Mouse (Mus musculus) left cerebral cortex, postnatal 25 days (tissue): ENCODE data around the gene Fam69a. TPM values are rescaled to one million over a fixed set of nuclear protein-coding genes. Genes with fewer than 3 reads are reported as not detected.

Experiments
- DNase-seq, 2 experiments: peaks; one replicate each; pipeline ENCODE4 v3.0.0; 2022; ENCODE audit warnings: low spot score in 2 of 2, mixed read lengths in 1 of 2
- intact Hi-C: fragments of 180-260 bp; cut with DNase I; formaldehyde crosslinking; loops from one replicate; pipeline ENCODE4 v1.15.1; 2025
- total RNA-seq, 2 experiments: library from RNA; stranded (reverse); gene quantifications; 2 replicates each; pipeline ENCODE4 v1.2.3; 2021

Gene Fam69a
- total RNA-seq, 2 experiments from 2014 or later = 31.4 to 32.1 TPM

GRCm38 (mm10) chr5:107873886-107874302, 113.0 kb downstream of the Fam69a start:
- DNase-seq = peak; percentile 37 to 59
- intact Hi-C loops = loop anchor here (5.0 kb wide), 1 partner anchor 72 kb away; no protein-coding TSS in a partner anchor

DNA sequence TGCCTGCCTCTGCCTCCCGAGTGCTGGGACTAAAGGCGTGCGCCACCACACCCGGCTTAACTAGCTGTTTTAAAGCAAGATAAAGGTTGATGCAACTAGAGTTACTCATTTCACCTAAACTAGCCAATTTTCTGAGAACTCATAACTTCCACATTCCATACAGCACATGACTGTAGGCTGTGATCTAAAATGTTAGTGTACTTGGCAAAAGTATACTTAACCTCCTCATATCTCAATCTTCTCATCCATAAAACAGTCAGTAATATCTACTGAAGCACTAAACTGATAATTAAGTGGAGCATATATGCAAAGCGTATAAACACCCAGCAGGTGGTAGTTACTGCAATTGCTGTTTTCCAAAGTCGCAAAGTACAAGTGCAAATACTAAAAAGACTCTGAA, 113.6 kb downstream of the Fam69a start:
- no peak for DNase-seq
- intact Hi-C loops = loop anchor here (5.0 kb wide), 1 partner anchor 71 kb away; no protein-coding TSS in a partner anchor

- no peak for DNase-seq
- intact Hi-C loops = loop anchor here (5.0 kb wide), 2 partner anchors 33 to 67 kb away; partner anchors contain the start of gene Rpl5
Observed at GRCm38 (mm10) chr5:107869701-107870100, 117.2 kb downstream of the Fam69a start.

GRCm38 (mm10) chr5:107868905-107869424, 117.9 kb downstream of the Fam69a start:
- intact Hi-C loops = loop anchor here (5.0 kb wide), 1 partner anchor 33 kb away; the partner anchor contains the start of gene Rpl5
- DNase-seq = peak; percentile 88 to 90

- intact Hi-C loops = loop anchor here (5.0 kb wide), 1 partner anchor 34 kb away; the partner anchor contains the start of gene Rpl5
- DNase-seq = peak; percentile 36 to 57
Observed at GRCm38 (mm10) chr5:107867970-107868904, 118.6 kb downstream of the Fam69a start.

DNA sequence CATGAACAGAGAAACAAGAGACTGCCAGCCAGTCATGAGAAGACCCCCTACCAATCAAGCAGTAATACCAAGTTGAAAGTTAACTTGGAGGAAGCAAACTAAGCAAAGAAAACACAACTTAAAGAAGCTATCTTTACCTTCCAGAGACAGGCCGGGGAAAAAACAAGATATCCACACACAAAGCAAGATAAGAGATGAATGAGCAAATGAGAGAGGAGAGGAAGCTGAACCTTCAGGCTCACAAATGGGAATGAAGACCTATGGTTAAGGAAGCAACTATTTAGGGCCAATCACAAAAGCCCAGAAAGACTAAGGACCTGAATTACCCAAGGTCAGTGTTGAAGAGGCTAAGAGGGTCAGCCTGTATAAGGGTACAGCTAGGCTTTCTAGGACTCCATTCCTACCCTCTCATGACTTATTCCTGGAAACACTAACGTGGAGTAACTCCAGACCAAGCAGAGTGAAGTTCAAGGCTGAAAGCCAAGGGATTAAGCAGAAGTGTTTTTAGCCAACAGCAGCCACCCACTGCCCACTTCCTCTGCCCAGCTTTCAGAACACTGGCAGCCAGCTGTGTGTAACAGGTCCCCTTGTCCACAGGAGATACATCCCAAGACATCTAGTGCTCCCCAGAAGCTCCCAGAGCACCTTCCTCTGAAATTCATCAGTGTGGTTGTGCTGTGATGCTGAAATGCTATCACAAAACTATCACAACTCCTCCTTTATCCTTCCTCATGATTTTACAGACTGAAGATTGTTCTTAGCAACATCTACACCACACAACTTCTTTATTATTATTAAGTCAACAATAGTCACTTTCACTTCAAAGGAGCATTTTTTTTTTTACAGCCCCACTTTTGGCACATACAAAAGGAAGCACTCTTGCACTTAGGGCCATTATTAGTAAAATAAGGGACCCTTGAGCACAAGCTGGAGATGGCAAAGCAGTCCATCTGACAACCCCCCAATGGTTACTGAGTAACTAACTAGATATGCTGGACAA, 120.5 kb downstream of the Fam69a start:
- intact Hi-C loops = loop anchor here (5.0 kb wide), 1 partner anchor 36 kb away; the partner anchor contains the start of gene Rpl5
- no peak for DNase-seq

DNA sequence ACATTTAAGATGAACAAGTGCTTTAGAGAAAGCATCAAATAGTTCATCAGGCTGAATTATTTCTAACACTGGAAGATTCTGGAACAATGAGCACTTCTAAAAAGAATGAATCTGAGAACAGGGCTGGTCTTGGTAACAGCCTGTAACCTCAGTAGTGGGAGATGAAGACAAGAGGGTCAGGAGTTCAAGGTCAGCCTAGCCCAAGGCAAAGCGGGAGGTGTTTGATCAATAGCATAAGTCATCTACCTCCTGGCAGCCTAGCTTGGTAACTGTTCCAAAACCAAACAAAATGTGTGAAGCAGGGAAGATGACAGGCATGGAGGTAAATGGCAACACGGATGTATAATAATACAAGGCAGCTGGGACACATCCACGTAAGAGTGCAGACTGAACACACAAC, 122.9 kb downstream of the Fam69a start:
- intact Hi-C loops = no loop called here

DNA sequence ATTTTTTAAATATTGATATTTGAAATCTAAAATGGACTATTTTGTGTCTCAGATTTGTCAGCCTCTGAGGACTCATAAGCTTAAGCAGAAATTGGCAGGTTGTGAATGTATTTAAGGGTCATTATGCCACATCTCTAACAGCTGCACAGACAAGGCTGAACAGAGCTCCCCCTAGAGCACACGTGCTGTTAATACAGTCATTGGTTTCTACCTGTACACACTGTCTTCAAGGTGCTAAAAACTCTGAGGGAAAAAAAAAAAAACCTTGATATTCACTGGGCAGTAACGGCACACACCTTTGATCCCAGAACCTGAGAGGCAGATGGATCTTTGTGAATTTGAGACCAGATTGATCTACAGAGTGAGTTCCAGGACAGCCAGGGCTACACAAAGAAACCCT, 127.9 kb downstream of the Fam69a start:
- intact Hi-C loops = no loop called here
- no peak for DNase-seq

More for the DNA sequence above, 122.9 kb downstream of the Fam69a start:
- no peak for DNase-seq

Other genes starting within 250 kb of the Fam69a start
- gene Ube2d2b, start 157.0 kb downstream of the Fam69a start, total RNA-seq = not detected
- 10 to 100 TPM; 71.4 to 78.3 TPM for gene Evi5, start 112.0 kb downstream of the Fam69a start, total RNA-seq
- gene Rpl5, start 86.6 kb downstream of the Fam69a start, total RNA-seq = 10 to 100 TPM; 60.7 to 67.6 TPM
- 10 to 100 TPM; 51.7 to 55.8 TPM for gene Mtf2, start 78.6 kb upstream of the Fam69a start, total RNA-seq
- gene Tmed5, start 145.5 kb upstream of the Fam69a start, total RNA-seq = 10 to 100 TPM; 25.5 to 25.6 TPM
- 1 to 10 TPM; 1.0 to 1.1 TPM for gene Ccdc18, start 145.8 kb upstream of the Fam69a start, total RNA-seq